Mouse (Mus musculus): ENCODE measurements around the gene Tarbp2.

Gene Tarbp2

GRCm38 (mm10) chr15:102505770-102506463 is 12.1 kb upstream of the Tarbp2 start:
- DNase-seq (ENCODE audit: low read depth): no peak

- DNase-seq (ENCODE audit: low read depth): no peak
Observed at GRCm38 (mm10) chr15:102506464-102506830, 11.5 kb upstream of the Tarbp2 start.

- DNase-seq (ENCODE audit: low read depth): no peak
Observed at GRCm38 (mm10) chr15:102506864-102507263, 11.1 kb upstream of the Tarbp2 start.

DNA sequence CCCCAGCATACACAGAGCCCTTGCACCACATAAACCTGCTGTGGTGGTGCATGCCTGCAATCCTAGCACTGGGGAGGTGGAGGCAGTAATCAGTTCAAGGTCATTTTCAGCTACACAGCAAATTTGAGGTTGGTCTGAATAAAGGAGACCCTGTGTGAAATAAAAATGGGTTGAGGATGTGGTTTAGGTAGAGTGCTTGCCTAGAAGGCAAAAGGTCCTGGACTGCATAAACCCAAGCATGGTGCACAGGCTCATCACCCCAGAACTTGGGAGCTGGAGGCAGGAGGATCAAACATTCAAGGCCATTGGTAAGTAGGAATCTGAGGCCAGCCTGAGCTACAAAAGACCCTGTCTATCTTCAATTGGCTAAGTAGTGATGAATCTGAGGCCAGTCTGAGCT is 10.4 kb upstream of the Tarbp2 start:
- DNase-seq (ENCODE audit: low read depth): no peak

DNA sequence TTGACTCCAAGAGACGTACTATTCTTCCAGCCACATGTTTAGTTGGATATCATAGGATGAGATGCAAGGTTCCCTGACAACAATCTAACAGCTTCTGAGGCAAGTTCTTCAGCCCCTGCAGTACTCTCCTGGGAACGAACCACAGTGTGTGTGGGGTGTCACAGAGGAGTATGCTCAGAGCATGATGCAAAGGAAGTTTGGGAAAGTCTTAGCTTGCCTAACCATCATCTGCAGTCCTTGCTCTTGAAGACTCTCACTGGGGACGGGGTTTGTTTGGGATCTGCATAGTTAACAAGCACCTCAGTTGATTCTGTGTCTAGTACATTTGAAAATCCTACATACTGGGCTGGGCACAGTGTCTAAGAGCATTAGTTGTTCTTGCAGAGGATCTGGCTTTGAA is 9.7 kb upstream of the Tarbp2 start:
- DNase-seq (ENCODE audit: low read depth): no peak

- DNase-seq (ENCODE audit: low read depth): no peak
Observed at GRCm38 (mm10) chr15:102510110-102510509, 7.9 kb upstream of the Tarbp2 start.

- DNase-seq (ENCODE audit: low read depth): peak; percentile 64
Observed at GRCm38 (mm10) chr15:102510590-102511284, 7.3 kb upstream of the Tarbp2 start.

- DNase-seq (ENCODE audit: low read depth): no peak
Observed at GRCm38 (mm10) chr15:102511285-102511833, 6.6 kb upstream of the Tarbp2 start.

- DNase-seq (ENCODE audit: low read depth): no peak
Observed at GRCm38 (mm10) chr15:102512010-102512409, 6.0 kb upstream of the Tarbp2 start.

GRCm38 (mm10) chr15:102512471-102512870 is 5.5 kb upstream of the Tarbp2 start:
- DNase-seq (ENCODE audit: low read depth): no peak

GRCm38 (mm10) chr15:102513004-102513403 is 5.0 kb upstream of the Tarbp2 start:
- DNase-seq (ENCODE audit: low read depth): no peak

DNA sequence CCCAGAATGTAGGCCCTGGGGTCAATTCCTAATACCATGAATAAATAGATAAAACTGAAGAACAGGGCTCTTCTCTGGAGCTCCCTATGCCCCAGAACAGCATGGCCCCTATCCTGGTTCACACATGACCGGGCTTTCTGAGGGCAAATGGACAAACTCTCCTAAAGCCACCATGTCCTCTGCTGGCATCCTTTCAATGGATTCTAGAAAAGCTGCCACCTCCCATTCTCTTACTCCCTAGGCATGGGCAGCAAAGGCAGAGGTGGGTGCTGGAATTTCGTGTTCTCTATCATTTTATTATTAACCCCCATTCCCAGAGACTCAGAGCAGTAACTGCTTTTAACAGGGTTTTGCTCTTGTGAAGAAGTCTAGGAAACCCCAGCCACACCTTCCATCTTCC is 2.7 kb upstream of the Tarbp2 start:
- no peak for DNase-seq (ENCODE audit: low read depth)

- no peak for DNase-seq (ENCODE audit: low read depth)
Observed at GRCm38 (mm10) chr15:102515791-102516190, 2.2 kb upstream of the Tarbp2 start.

DNA sequence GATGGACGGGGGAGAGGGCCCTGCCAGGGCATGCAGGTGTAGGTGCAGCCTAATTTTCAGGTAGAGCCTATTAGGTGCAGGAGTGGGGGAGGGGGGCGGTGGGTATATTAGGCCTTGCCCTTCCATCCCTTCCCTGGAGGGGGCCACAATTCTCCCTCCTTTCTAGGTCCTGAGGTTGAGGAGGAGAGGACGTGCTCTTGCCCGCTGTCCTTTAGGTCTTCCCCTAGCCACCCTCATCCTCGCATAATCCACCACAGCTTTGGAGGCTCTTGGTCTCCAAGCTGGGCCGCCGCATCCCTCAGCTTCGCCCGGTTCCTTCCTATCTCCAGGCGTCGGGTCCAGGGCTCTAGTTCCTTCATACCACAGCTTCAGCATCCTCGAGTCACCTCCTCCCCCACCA is 1.7 kb upstream of the Tarbp2 start:
- DNase-seq (ENCODE audit: low read depth): peak; percentile 52

GRCm38 (mm10) chr15:102516728-102517404 is 1.1 kb upstream of the Tarbp2 start, which contains the start of gene Map3k12:
Gene Map3k12 (minus strand): TSS chr15:102517064.
- DNase-seq (ENCODE audit: low read depth): peak; percentile 65

GRCm38 (mm10) chr15:102517631-102517975 is 389 bp upstream of the Tarbp2 start:
- no peak for DNase-seq (ENCODE audit: low read depth)

DNA sequence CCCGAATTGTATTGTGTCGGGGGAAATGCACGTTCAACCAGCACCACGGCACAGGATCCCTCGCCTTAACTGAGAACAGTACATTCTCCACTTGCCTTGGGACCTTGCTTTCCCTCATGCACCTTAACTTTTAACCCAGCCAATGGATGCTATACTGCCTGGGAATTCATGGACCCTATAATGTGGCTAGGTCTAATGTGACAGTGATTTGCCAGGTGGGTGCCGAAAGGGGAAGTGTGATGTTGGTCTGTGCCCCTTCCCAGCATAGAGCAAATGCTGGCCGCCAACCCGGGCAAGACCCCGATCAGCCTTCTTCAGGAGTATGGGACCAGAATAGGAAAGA is 838 bp downstream of the Tarbp2 start:
- no peak for DNase-seq (ENCODE audit: low read depth)

- DNase-seq (ENCODE audit: low read depth): no peak
Observed at GRCm38 (mm10) chr15:102519211-102520141, 1.5 kb downstream of the Tarbp2 start.

GRCm38 (mm10) chr15:102520416-102520815 is 2.4 kb downstream of the Tarbp2 start:
- DNase-seq (ENCODE audit: low read depth): peak; percentile 70

- DNase-seq (ENCODE audit: low read depth): no peak
Observed at GRCm38 (mm10) chr15:102521480-102521879, 3.5 kb downstream of the Tarbp2 start.

DNA sequence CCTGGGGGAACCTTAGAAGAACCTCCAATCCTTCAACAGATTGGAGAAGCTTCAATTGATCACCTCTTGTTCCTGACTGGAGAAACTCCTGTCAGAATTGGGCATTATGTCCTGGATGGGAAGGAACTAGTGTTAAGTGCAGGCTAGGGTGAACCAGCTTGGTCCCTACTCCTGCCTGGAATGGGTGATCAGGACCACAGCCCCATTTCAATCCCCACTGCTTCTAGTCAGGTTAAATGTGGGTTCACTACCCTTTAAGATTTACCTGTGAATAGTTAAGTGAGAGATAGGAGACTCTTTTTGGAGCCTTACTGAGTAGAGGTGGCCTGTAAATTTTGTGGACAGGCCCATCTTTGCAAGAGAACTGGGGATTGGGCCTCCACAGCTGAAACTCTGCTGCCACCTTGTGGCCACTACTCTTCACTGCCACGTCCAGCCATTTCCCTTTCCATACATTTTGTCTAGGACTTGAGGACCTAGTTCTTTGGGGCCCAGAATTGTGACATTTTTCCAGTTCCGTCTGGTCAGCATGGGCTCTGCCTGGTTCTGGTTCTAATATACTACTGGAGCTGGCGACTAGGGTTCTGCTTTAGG is 7.0 kb downstream of the Tarbp2 start, which contains the start of gene Npff:
TSS of gene Npff (minus strand) at position 51 of the 594 bp plus-strand sequence.
- DNase-seq (ENCODE audit: low read depth): peak; percentile 91
